Mouse (Mus musculus) heart, adult 2 months (tissue): ENCODE results near the gene Plod1. TPM values are rescaled to one million over a fixed set of nuclear protein-coding genes. Genes with fewer than 3 reads are reported as not detected.

Experiments
- DNase-seq, 2 experiments: peaks; one replicate each; pipeline ENCODE4 v3.0.0; 2021
- H3K27ac ChIP-seq: fragments of 200-600 bp; 2 replicates; pipeline ENCODE4 v1.8.1; 2022
- H3K27me3 ChIP-seq: fragments of 200-500 bp; 2 replicates; pipeline ENCODE4 v1.6.1; 2012; ENCODE audit warnings: mild to moderate bottlenecking, low read length, inconsistent platforms, mixed read lengths; ENCODE audit not compliant: control insufficient read depth, insufficient read depth
- H3K36me3 ChIP-seq: fragments of 200-500 bp; 2 replicates; pipeline ENCODE4 v1.6.1; 2012; ENCODE audit warnings: low read length, inconsistent platforms; ENCODE audit not compliant: control insufficient read depth, insufficient read depth
- H3K4me1 ChIP-seq: fragments of 200-500 bp; 2 replicates; pipeline ENCODE4 v1.6.1; 2011; ENCODE audit warnings: low read length; ENCODE audit not compliant: control insufficient read depth, insufficient read depth
- H3K4me3 ChIP-seq: fragments of 200-600 bp; 2 replicates; pipeline ENCODE4 v1.8.1; 2022
- H3K79me2 ChIP-seq: fragments of 200-500 bp; replicated peaks from 2 replicates; pipeline ENCODE4 v1.6.1; 2012; ENCODE audit warnings: mild to moderate bottlenecking, inconsistent platforms, low read length, moderate library complexity, mixed read lengths; ENCODE audit not compliant: control insufficient read depth, insufficient read depth
- H3K9ac ChIP-seq: fragments of 200-500 bp; 2 replicates; pipeline ENCODE4 v1.6.1; 2012; ENCODE audit warnings: low read depth, mild to moderate bottlenecking, control low read depth, inconsistent platforms, low read length, mixed read lengths
- CTCF ChIP-seq: fragments of 200-600 bp; IDR thresholded peaks from 2 replicates; pipeline ENCODE4 v1.8.1; 2022; ENCODE audit warnings: antibody characterized with exemption, mild to moderate bottlenecking, moderate library complexity
- EP300 ChIP-seq: fragments of 200-500 bp; IDR thresholded peaks from 2 replicates; pipeline ENCODE4 v1.6.1; 2011; ENCODE audit warnings: low read depth, low read length, control low read depth; ENCODE audit not compliant: insufficient read depth
- POLR2A ChIP-seq: fragments of 200-500 bp; IDR thresholded peaks from 2 replicates; pipeline ENCODE4 v1.6.1; 2011; ENCODE audit warnings: mild to moderate bottlenecking, low read depth, low read length, control low read depth; ENCODE audit not compliant: insufficient read depth
- WGBS: fragments of 180-500 bp; shearing (Covaris S2); methylation state at CpG from one replicate; pipeline ENCODE4 v1.1.7; 2018; 5-methylcytosine and 5-hydroxymethylcytosine counted together
- intact Hi-C: fragments of 180-260 bp; cut with DNase I; formaldehyde crosslinking; loops from one replicate; pipeline ENCODE4 v1.15.1; 2025
- polyA plus RNA-seq: library from polyadenylated mRNA; depleted of rRNA; stranded (reverse); fragments of >200 nt; gene quantifications from 2 replicates; pipeline ENCODE4 v1.2.3, GENCODE M21; 2012
- total RNA-seq, 2 experiments: library from RNA; stranded (reverse); gene quantifications; 2 replicates each; pipeline ENCODE4 v1.2.3; 2021

The Plod1 gene
- total and polyA plus RNA-seq, 3 experiments, result 62.4 to 88.6 (median 65.8) TPM

GRCm38 (mm10) chr4:147937021-147937420 lies 454 bp upstream of the Plod1 start:
- no peak for TF ChIP-seq POLR2A
- TF ChIP-seq CTCF, result no peak
- no peak for TF ChIP-seq EP300
- Histone ChIP-seq H3K27ac (peak overlapping the region; percentile 94), H3K27me3 (no peaks in the 10 kb centered on the region), H3K79me2 (peaks cover 5% of the 10 kb centered on the region), H3K4me1 (peaks cover 38% of the 10 kb centered on the region), H3K9ac (peak overlapping the region; percentile 73), H3K4me3 (peak overlapping the region; percentile 96), H3K36me3 (peaks cover 6% of the 10 kb centered on the region)
- peak in 1 of 2 experiments; percentile 20 for DNase-seq
- WGBS, result 37% methylated on average over 3 of the region's 3 CpGs
- intact Hi-C loops, result loop anchor here (2.0 to 5.0 kb wide), 2 partner anchors 32 to 70 kb away; partner anchors contain the start of genes Fv1, Mfn2 and Miip

GRCm38 (mm10) chr4:147935904-147936303 lies 663 bp downstream of the Plod1 start:
- H3K36me3 ChIP-seq, result peaks cover 5% of the 10 kb centered on the region
- H3K27me3 ChIP-seq, result no peaks in the 10 kb centered on the region
- H3K79me2 ChIP-seq, result no peaks in the 10 kb centered on the region
- H3K27ac ChIP-seq, result peak overlapping the region; percentile 94
- no peak for DNase-seq
- peak overlapping the region; percentile 97 for H3K9ac ChIP-seq
- WGBS, result 5% methylated on average over 9 of the region's 9 CpGs
- peaks cover 34% of the 10 kb centered on the region for H3K4me1 ChIP-seq
- intact Hi-C loops, result loop anchor here (2.0 to 5.0 kb wide), 2 partner anchors 31 to 69 kb away; partner anchors contain the start of genes Fv1, Mfn2 and Miip
- H3K4me3 ChIP-seq, result peak overlapping the region; percentile 96
- TF ChIP-seq EP300, result no peak
- TF ChIP-seq CTCF, result no peak
- no peak for TF ChIP-seq POLR2A

DNA sequence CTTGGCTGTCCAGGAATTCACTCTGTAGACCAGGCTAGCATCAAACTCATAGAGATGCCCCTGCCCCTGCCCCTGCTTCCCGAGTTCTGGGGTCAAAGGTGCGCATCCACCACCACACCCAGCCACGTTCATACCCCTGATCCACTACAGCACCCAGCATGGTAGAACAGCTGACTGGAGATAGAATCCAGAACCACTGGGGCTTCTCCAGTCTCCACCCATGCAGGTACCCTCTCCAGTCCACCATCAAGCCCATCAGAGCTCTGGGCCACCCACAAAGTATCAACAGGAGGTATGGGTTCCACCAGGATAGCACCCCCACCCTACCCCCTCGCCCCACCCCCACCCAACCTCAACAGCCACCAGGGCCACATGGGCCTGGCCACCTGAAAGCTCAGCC lies 2.0 kb downstream of the Plod1 start:
- WGBS, result 71% methylated on average over 4 of the region's 4 CpGs
- peaks cover 31% of the 10 kb centered on the region for H3K4me1 ChIP-seq
- peak overlapping the region; percentile 55 for H3K27ac ChIP-seq
- H3K79me2 ChIP-seq, result no peaks in the 10 kb centered on the region
- no peak for TF ChIP-seq CTCF
- TF ChIP-seq POLR2A, result no peak
- no peak for TF ChIP-seq EP300
- intact Hi-C loops, result loop anchor here (5.0 kb wide), 1 partner anchor 67 kb away; the partner anchor contains the start of genes Fv1 and Miip
- H3K36me3 ChIP-seq, result peaks cover 5% of the 10 kb centered on the region
- no peak overlapping the region for H3K4me3 ChIP-seq
- no peak for DNase-seq
- H3K27me3 ChIP-seq, result no peaks in the 10 kb centered on the region
- H3K9ac ChIP-seq, result no peak overlapping the region

GRCm38 (mm10) chr4:147934134-147934533 lies 2.4 kb downstream of the Plod1 start:
- 0 out of 2 replicates have a peak, but pooled peaks have one; percentile 31 for TF ChIP-seq EP300
- no peak for TF ChIP-seq CTCF
- no peaks in the 10 kb centered on the region for H3K79me2 ChIP-seq
- no peaks in the 10 kb centered on the region for H3K27me3 ChIP-seq
- intact Hi-C loops, result no loop called here
- H3K4me3 ChIP-seq, result 0 out of 2 replicates have a peak overlapping the region, but pooled peaks have one; percentile 12
- no peak overlapping the region for H3K9ac ChIP-seq
- WGBS, result 13% methylated on average over 3 of the region's 3 CpGs
- H3K27ac ChIP-seq, result peak overlapping the region; percentile 55
- peak in 1 of 2 experiments; percentile 41 for DNase-seq
- H3K36me3 ChIP-seq, result peaks cover 5% of the 10 kb centered on the region
- peaks cover 31% of the 10 kb centered on the region for H3K4me1 ChIP-seq

- H3K79me2 ChIP-seq, result no peaks in the 10 kb centered on the region; the same call in 1 of the 2 replicates
- peaks cover 24% of the 10 kb centered on the region for H3K4me1 ChIP-seq
- H3K27ac ChIP-seq, result no peak overlapping the region
- H3K4me3 ChIP-seq, result no peak overlapping the region
- TF ChIP-seq EP300 (no peak), POLR2A (no peak), CTCF (no peak)
- H3K9ac ChIP-seq, result no peak overlapping the region
- intact Hi-C loops, result no loop called here
- 93% methylated on average over 14 of the region's 14 CpGs for WGBS
- no peaks in the 10 kb centered on the region for H3K27me3 ChIP-seq
- H3K36me3 ChIP-seq, result no peaks in the 10 kb centered on the region
- no peak for DNase-seq
Measured at GRCm38 (mm10) chr4:147930946-147931345, 5.6 kb downstream of the Plod1 start.

- peaks cover 11% of the 10 kb centered on the region for H3K4me1 ChIP-seq
- H3K4me3 ChIP-seq, result no peak overlapping the region
- H3K79me2 ChIP-seq, result no peaks in the 10 kb centered on the region; the same call in 1 of the 2 replicates
- H3K27ac ChIP-seq, result no peak overlapping the region
- intact Hi-C loops, result no loop called here
- no peaks in the 10 kb centered on the region for H3K36me3 ChIP-seq
- DNase-seq, result no peak
- TF ChIP-seq CTCF (no peak), EP300 (no peak), POLR2A (no peak)
- 88% methylated on average over 7 of the region's 7 CpGs for WGBS
- no peak overlapping the region for H3K9ac ChIP-seq
- H3K27me3 ChIP-seq, result no peaks in the 10 kb centered on the region
Measured at GRCm38 (mm10) chr4:147928540-147928939, 8.0 kb downstream of the Plod1 start.
